Mouse (Mus musculus) intestine, postnatal 0 days (tissue): Measurements from ENCODE around the gene Capn9. TPM values are rescaled to one million over a fixed set of nuclear protein-coding genes. Genes with fewer than 3 reads are reported as not detected.

Experiments used
- ATAC-seq: fragments of 200-750 bp; cut with Nextera tagmentation; 2 replicates; pipeline ENCODE4 v1.8.0; 2017; ENCODE audit warnings: mild to moderate bottlenecking, moderate TSS enrichment, moderate library complexity
- H3K27ac ChIP-seq: fragments of 300-500 bp; sonication (generic); 2 replicates; pipeline ENCODE4 v1.5.1; 2014; ENCODE audit warnings: mild to moderate bottlenecking, low read depth, low read length, moderate library complexity
- H3K27me3 ChIP-seq: fragments of 300-500 bp; sonication (generic); replicated peaks from 2 replicates; pipeline ENCODE4 v1.6.1; 2014; ENCODE audit warnings: low read length, mixed read lengths; ENCODE audit not compliant: control insufficient read depth, insufficient read depth
- H3K36me3 ChIP-seq: fragments of 300-500 bp; sonication (generic); 2 replicates; pipeline ENCODE4 v1.6.1; 2014; ENCODE audit warnings: mild to moderate bottlenecking, moderate library complexity; ENCODE audit not compliant: control insufficient read depth, insufficient read depth
- H3K4me1 ChIP-seq: fragments of 300-500 bp; sonication (generic); replicated peaks from 2 replicates; pipeline ENCODE4 v1.6.1; 2014; ENCODE audit warnings: antibody characterized with exemption, low read length, mixed read lengths; ENCODE audit not compliant: control insufficient read depth, insufficient read depth
- H3K4me2 ChIP-seq: fragments of 300-500 bp; sonication (generic); replicated peaks from 2 replicates; pipeline ENCODE4 v1.6.1; 2014; ENCODE audit warnings: low read depth, mild to moderate bottlenecking, moderate library complexity
- H3K4me3 ChIP-seq: fragments of 300-500 bp; sonication (generic); 2 replicates; pipeline ENCODE4 v1.5.1; 2014; ENCODE audit warnings: low read depth, low read length
- H3K9ac ChIP-seq: fragments of 300-500 bp; sonication (generic); 2 replicates; pipeline ENCODE4 v1.6.1; 2014; ENCODE audit warnings: mild to moderate bottlenecking, low read depth, low read length
- H3K9me3 ChIP-seq: fragments of 300-500 bp; sonication (generic); 2 replicates; pipeline ENCODE4 v1.6.1; 2016; ENCODE audit warnings: mixed run types; ENCODE audit not compliant: control insufficient read depth
- CTCF ChIP-seq: sonication (generic); IDR thresholded peaks from 2 replicates; pipeline ENCODE4 v1.5.1; 2016; ENCODE audit warnings: low read depth, mild to moderate bottlenecking, control low read depth, antibody characterized with exemption, moderate library complexity
- WGBS: fragments of 180-500 bp; shearing (Covaris S2); extraction: QIAGEN DNeasy Blood & Tissue Kit; methylation state at CpG from one replicate; pipeline ENCODE4 v1.1.7; 2014; 5-methylcytosine and 5-hydroxymethylcytosine counted together
- polyA plus RNA-seq: library from polyadenylated mRNA; unstranded; fragments of >200 nt; fragmentation: Nextera tagmentation; extraction: Ambion mirVana; gene quantifications from 2 replicates; pipeline ENCODE4 v1.2.1, GENCODE M21; 2015

Gene Capn9
- polyA plus RNA-seq, 1 experiment from 2014 or later: 2.7 TPM

- no peaks in the 10 kb centered on the region for H3K27me3 ChIP-seq
- no peak overlapping the region for H3K4me3 ChIP-seq
- H3K4me1 ChIP-seq: no peaks in the 10 kb centered on the region
- 43% methylated on average over 1 of the region's 1 CpGs for WGBS
- peak; percentile 65; the same call in 1 of the 2 replicates for ATAC-seq
- H3K9me3 ChIP-seq: no peaks in the 10 kb centered on the region
- no peak for TF ChIP-seq CTCF
- H3K27ac ChIP-seq: no peak overlapping the region
- H3K4me2 ChIP-seq: no peak overlapping the region
- H3K9ac ChIP-seq: no peak overlapping the region
- no peaks in the 10 kb centered on the region for H3K36me3 ChIP-seq
Measured at GRCm38 (mm10) chr8:124576751-124577150, 840 bp downstream of the Capn9 start.

- Histone ChIP-seq H3K36me3 (no peaks in the 10 kb centered on the region), H3K9ac (no peak overlapping the region), H3K9me3 (no peaks in the 10 kb centered on the region), H3K4me1 (no peaks in the 10 kb centered on the region), H3K4me3 (no peak overlapping the region), H3K4me2 (no peak overlapping the region), H3K27me3 (no peaks in the 10 kb centered on the region), H3K27ac (no peak overlapping the region)
- WGBS: 19% methylated on average over 3 of the region's 3 CpGs
- TF ChIP-seq CTCF: no peak
- ATAC-seq: peak; percentile 80
Measured at GRCm38 (mm10) chr8:124585718-124586425, 10.0 kb downstream of the Capn9 start.

GRCm38 (mm10) chr8:124586556-124586955, 10.6 kb downstream of the Capn9 start:
- ATAC-seq: no peak

GRCm38 (mm10) chr8:124589393-124589792, 13.5 kb downstream of the Capn9 start:
- no peak for TF ChIP-seq CTCF

More at GRCm38 (mm10) chr8:124586556-124586955, 10.6 kb downstream of the Capn9 start:
- no peak overlapping the region for H3K4me2 ChIP-seq
- H3K27ac ChIP-seq: no peak overlapping the region
- H3K36me3 ChIP-seq: no peaks in the 10 kb centered on the region
- WGBS: 83% methylated on average over 2 of the region's 2 CpGs
- no peak overlapping the region for H3K4me3 ChIP-seq
- no peaks in the 10 kb centered on the region for H3K4me1 ChIP-seq
- no peak overlapping the region for H3K9ac ChIP-seq
- no peaks in the 10 kb centered on the region for H3K27me3 ChIP-seq
- no peaks in the 10 kb centered on the region for H3K9me3 ChIP-seq
- no peak for TF ChIP-seq CTCF

GRCm38 (mm10) chr8:124604066-124604465, 28.2 kb downstream of the Capn9 start:
- Histone ChIP-seq H3K27ac (no peak overlapping the region), H3K4me2 (no peak overlapping the region), H3K9me3 (no peaks in the 10 kb centered on the region), H3K4me1 (no peaks in the 10 kb centered on the region), H3K27me3 (no peaks in the 10 kb centered on the region), H3K4me3 (no peak overlapping the region), H3K36me3 (no peaks in the 10 kb centered on the region), H3K9ac (no peak overlapping the region)
- peak; percentile 41 for TF ChIP-seq CTCF
- 64% methylated on average over 5 of the region's 5 CpGs for WGBS
- no peak for ATAC-seq

More at GRCm38 (mm10) chr8:124589393-124589792, 13.5 kb downstream of the Capn9 start:
- H3K4me2 ChIP-seq: no peak overlapping the region
- H3K27ac ChIP-seq: no peak overlapping the region
- no peak overlapping the region for H3K4me3 ChIP-seq
- H3K4me1 ChIP-seq: no peaks in the 10 kb centered on the region
- H3K9ac ChIP-seq: no peak overlapping the region
- no peak for ATAC-seq
- no peaks in the 10 kb centered on the region for H3K36me3 ChIP-seq
- no peaks in the 10 kb centered on the region for H3K9me3 ChIP-seq
- 58% methylated on average over 4 of the region's 4 CpGs for WGBS
- no peaks in the 10 kb centered on the region for H3K27me3 ChIP-seq

- H3K27me3 ChIP-seq: no peaks in the 10 kb centered on the region
- 68% methylated on average over 13 of the region's 13 CpGs for WGBS
- no peaks in the 10 kb centered on the region for H3K4me1 ChIP-seq
- no peaks in the 10 kb centered on the region for H3K36me3 ChIP-seq
- ATAC-seq: no peak
- no peak overlapping the region for H3K27ac ChIP-seq
- H3K4me3 ChIP-seq: no peak overlapping the region
- H3K9ac ChIP-seq: no peak overlapping the region
- H3K9me3 ChIP-seq: no peaks in the 10 kb centered on the region
- TF ChIP-seq CTCF: peak; percentile 73
- H3K4me2 ChIP-seq: no peak overlapping the region
Measured at GRCm38 (mm10) chr8:124608239-124608971, 32.5 kb downstream of the Capn9 start.
